ENCODE assay signal across 8 mouse cellular contexts in the genomic region with DNA sequence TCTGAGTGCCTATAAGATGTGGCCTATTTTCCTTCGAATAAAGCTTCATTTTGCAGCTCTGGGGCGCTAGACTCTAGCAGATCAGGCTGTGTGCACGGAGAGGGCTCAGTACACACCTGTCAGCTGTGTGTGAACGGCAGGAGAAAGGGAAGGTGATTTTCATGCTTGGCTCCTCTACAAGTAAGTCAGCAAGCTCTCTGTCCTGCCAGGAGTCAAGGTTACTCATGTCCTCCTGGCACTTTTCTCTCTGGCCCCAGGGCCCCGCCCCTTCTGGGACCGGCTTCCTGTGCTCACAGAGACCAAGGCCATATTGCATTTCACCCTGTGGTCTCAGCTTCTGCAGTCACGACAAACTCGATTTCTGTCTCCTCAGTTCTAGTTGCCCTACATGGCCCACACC.
DNase-seq lines count a peak whose midpoint lies in the region; ATAC-seq lines count a peak whose summit lies in the region.

No protein-coding gene starts in this region.

- no peaks in the 10 kb centered on the region for H3K9me3 ChIP-seq in heart, embryonic 15.5 days (replicated peaks)

- no peaks in the 10 kb centered on the region for H3K36me3 ChIP-seq in heart, embryonic 15.5 days

- no peak overlapping the region for H3K9ac ChIP-seq in heart, embryonic 15.5 days

- 62% methylated on average over 8 of the region's 8 CpGs for WGBS in heart, embryonic 15.5 days

- H3K27me3 ChIP-seq in heart, embryonic 15.5 days: no peaks in the 10 kb centered on the region

- H3K4me2 ChIP-seq in heart, embryonic 15.5 days: no peak overlapping the region

- H3K4me3 ChIP-seq in heart, embryonic 15.5 days: no peak overlapping the region

- H3K4me1 ChIP-seq in heart, embryonic 15.5 days (replicated peaks): peaks cover 34% of the 10 kb centered on the region

- no peak for ATAC-seq in heart, embryonic 15.5 days (replicated peaks; ENCODE audit: insufficient number of reproducible peaks, insufficient read depth, low FRiP score, low read depth)

- peak overlapping the region; percentile 3; the same call in 1 of the 2 replicates for H3K27ac ChIP-seq in heart, embryonic 15.5 days

- DNase-seq in lung, adult 18-20 months: peak; percentile 12 to 38
- DNase-seq in lung, postnatal 14 days: no peak
- DNase-seq in adrenal gland, adult 2 months: peak; percentile 92
- DNase-seq in cerebellum, adult 9-10 months: peak; percentile 55
- no peak for DNase-seq in embryo, embryonic 10 days (ENCODE audit: low spot score)
- DNase-seq in spleen, postnatal 14 days (ENCODE audit: low spot score in 2 of 2): no peak
- DNase-seq in spleen, postnatal 36 days (ENCODE audit: low spot score in 2 of 2): no peak

Comparison
In these comparisons a context has a peak if more than half of its experiments do, and no peak if none do; other contexts are left out.
1. DNase-seq: peak in lung, adult 18-20 months (2 of 2), adrenal gland, adult 2 months (single experiment) and cerebellum, adult 9-10 months (single experiment); none in lung, postnatal 14 days (single experiment), embryo, embryonic 10 days (single experiment), spleen, postnatal 14 days (0 of 2) and spleen, postnatal 36 days (0 of 2).